8 mouse cellular contexts compared by ENCODE assay signal in genomic region chr1:182527921-182528858, GRCm38 (mm10). TPM values are rescaled to one million over a fixed set of nuclear protein-coding genes. Genes with fewer than 3 reads are reported as not detected.
DNase-seq lines count a peak whose midpoint lies in the region; ATAC-seq and TF ChIP-seq lines count a peak whose summit lies in the region.

No protein-coding gene starts in this region.

- H3K4me2 ChIP-seq in forebrain, embryonic 14.5 days (ENCODE audit: low read length) = peak overlapping the region; percentile 29; the same call in 1 of the 2 replicates
- H3K4me2 ChIP-seq in stomach, postnatal 0 days (replicated peaks; ENCODE audit: low read depth) = peak overlapping the region; percentile 41

- no peak overlapping the region for H3K27ac ChIP-seq in kidney, adult 2 months (ENCODE audit: insufficient read depth, low read depth, low read length)
- no peak overlapping the region for H3K27ac ChIP-seq in forebrain, embryonic 14.5 days (ENCODE audit: low read depth, low read length)
- peak overlapping the region; percentile 38 for H3K27ac ChIP-seq in midbrain, embryonic 10.5 days (replicated peaks)
- H3K27ac ChIP-seq in stomach, postnatal 0 days (replicated peaks) = peak overlapping the region; percentile 94

- TF ChIP-seq CTCF in kidney, adult 2 months (conservative IDR thresholded peaks at IDR 0.05; ENCODE audit: insufficient read depth, insufficient read length, low read depth, low read length) = no peak
- TF ChIP-seq CTCF in stomach, postnatal 0 days (IDR thresholded peaks at IDR 0.05; ENCODE audit: low read depth) = peak; percentile 44

- H3K9ac ChIP-seq in forebrain, embryonic 14.5 days (ENCODE audit: low read length) = 0 out of 2 replicates have a peak overlapping the region, but pooled peaks have one; percentile 18
- H3K9ac ChIP-seq in stomach, postnatal 0 days (ENCODE audit: low read length) = peak overlapping the region; percentile 31; the same call in 1 of the 2 replicates

- H3K36me3 ChIP-seq in kidney, adult 2 months (ENCODE audit: control insufficient read depth, insufficient read depth, low read length) = no peaks in the 10 kb centered on the region
- H3K36me3 ChIP-seq in forebrain, embryonic 14.5 days (ENCODE audit: control insufficient read depth, insufficient read depth, low read length) = no peaks in the 10 kb centered on the region
- H3K36me3 ChIP-seq in midbrain, embryonic 10.5 days = no peaks in the 10 kb centered on the region
- H3K36me3 ChIP-seq in stomach, postnatal 0 days (ENCODE audit: control insufficient read depth, insufficient read depth, low read length) = no peaks in the 10 kb centered on the region

- no peak for TF ChIP-seq EP300 in stomach, postnatal 0 days (optimal IDR thresholded peaks at IDR 0.05)

- TF ChIP-seq POLR2A in kidney, adult 2 months (IDR thresholded peaks at IDR 0.05; ENCODE audit: low read depth, low read length) = no peak

- no peaks in the 10 kb centered on the region for H3K9me3 ChIP-seq in forebrain, embryonic 14.5 days (replicated peaks; ENCODE audit: control insufficient read depth, low read length)
- H3K9me3 ChIP-seq in midbrain, embryonic 10.5 days (replicated peaks) = 0 out of 2 replicates have a peak, but pooled peaks cover 3% of the 10 kb centered on the region
- 0 out of 2 replicates have a peak, but pooled peaks cover 2% of the 10 kb centered on the region for H3K9me3 ChIP-seq in stomach, postnatal 0 days (ENCODE audit: control insufficient read depth, low read length)

- peak; percentile 46 for DNase-seq in kidney, adult 2 months
- DNase-seq in kidney, postnatal 10 days = no peak
- DNase-seq in T-cell, adult 2 months (ENCODE audit: low spot score) = peak; percentile 45
- DNase-seq in forebrain, embryonic 14.5 days (ENCODE audit: low spot score) = no peak
- peak; percentile 34 for DNase-seq in midbrain, embryonic 10.5 days (ENCODE audit: low spot score)
- DNase-seq in stomach, postnatal 0 days (ENCODE audit: low spot score) = peak; percentile 83
- DNase-seq in frontal cortex, postnatal 14 days (ENCODE audit: low spot score in 2 of 2) = no peak

- no peaks in the 10 kb centered on the region for H3K27me3 ChIP-seq in kidney, adult 2 months (replicated peaks; ENCODE audit: control insufficient read depth, insufficient read depth, low read length)
- H3K27me3 ChIP-seq in forebrain, embryonic 14.5 days (replicated peaks; ENCODE audit: control insufficient read depth, insufficient read depth, low read length) = no peaks in the 10 kb centered on the region
- peaks cover 38% of the 10 kb centered on the region for H3K27me3 ChIP-seq in midbrain, embryonic 10.5 days (ENCODE audit: low read depth, poor library complexity, severe bottlenecking)
- no peaks in the 10 kb centered on the region for H3K27me3 ChIP-seq in stomach, postnatal 0 days (ENCODE audit: control insufficient read depth, insufficient read depth, low read length)

- 0 out of 2 replicates have a peak, but pooled peaks have one; percentile 23 for ATAC-seq in forebrain, embryonic 14.5 days
- ATAC-seq in inflammation-experienced regulatory T-cells, adult 6 months = peak; percentile 87
- ATAC-seq in stomach, postnatal 0 days (ENCODE audit: low FRiP score, low TSS enrichment) = peak; percentile 96

- no peaks in the 10 kb centered on the region for H3K4me1 ChIP-seq in kidney, adult 2 months (ENCODE audit: control insufficient read depth, insufficient read depth, low read length)
- peaks cover 3% of the 10 kb centered on the region; the same call in 1 of the 2 replicates for H3K4me1 ChIP-seq in forebrain, embryonic 14.5 days (ENCODE audit: control insufficient read depth, insufficient read depth, low read length)
- peaks cover 18% of the 10 kb centered on the region for H3K4me1 ChIP-seq in midbrain, embryonic 10.5 days
- peaks cover 8% of the 10 kb centered on the region for H3K4me1 ChIP-seq in stomach, postnatal 0 days (replicated peaks; ENCODE audit: control insufficient read depth, insufficient read depth)

- 21% methylated on average over 19 of the region's 19 CpGs for WGBS in kidney, adult 2 months
- WGBS in forebrain, embryonic 14.5 days = 4% methylated on average over 19 of the region's 19 CpGs
- WGBS in midbrain, embryonic 10.5 days = 5% methylated on average over 19 of the region's 19 CpGs
- 13% methylated on average over 19 of the region's 19 CpGs for WGBS in stomach, postnatal 0 days

- H3K4me3 ChIP-seq in kidney, adult 2 months (ENCODE audit: insufficient read depth, low read depth, low read length) = no peak overlapping the region
- H3K4me3 ChIP-seq in forebrain, embryonic 14.5 days (ENCODE audit: low read depth, low read length) = no peak overlapping the region
- peak overlapping the region; percentile 24 for H3K4me3 ChIP-seq in midbrain, embryonic 10.5 days
- H3K4me3 ChIP-seq in stomach, postnatal 0 days (ENCODE audit: low read depth, low read length) = no peak overlapping the region

RNA-seq across cellular contexts. Expression of gene Capn2, which starts 10.8 kb away (rescaled TPM):
- 31.7 and 33.0 TPM in 2 replicates for polyA plus RNA-seq in kidney, adult 2 months (2012; rRNA removed)
- 39.6 and 53.5 TPM in 2 replicates for polyA plus RNA-seq in forebrain, embryonic 14.5 days (2014; fragmentation: Nextera tagmentation; extraction: Ambion mirVana)
- polyA plus RNA-seq in inflammation-experienced regulatory T-cells, adult 6 months (2017; shearing (Covaris generic)) = 10 to 100 TPM; 24.1 to 68.6 (median 38.1) TPM
- 83.2 and 93.6 TPM in 2 replicates for polyA plus RNA-seq in midbrain, embryonic 10.5 days (2016; fragmentation: Nextera tagmentation; extraction: Ambion mirVana)
- 54.4 and 55.6 TPM in 2 replicates for polyA plus RNA-seq in stomach, postnatal 0 days (2015; fragmentation: Nextera tagmentation; extraction: Ambion mirVana)

RNA-seq across cellular contexts. Expression of gene Capn8, which starts 36.6 kb away (rescaled TPM):
- 0.03 TPM in 1 of 2 replicates, not detected in the other for polyA plus RNA-seq in kidney, adult 2 months (2012; rRNA removed)
- polyA plus RNA-seq in forebrain, embryonic 14.5 days (2014; fragmentation: Nextera tagmentation; extraction: Ambion mirVana) = 0.06 TPM in 1 of 2 replicates, not detected in the other
- polyA plus RNA-seq in inflammation-experienced regulatory T-cells, adult 6 months (2017; shearing (Covaris generic)) = not detected
- polyA plus RNA-seq in midbrain, embryonic 10.5 days (2016; fragmentation: Nextera tagmentation; extraction: Ambion mirVana) = 0.05 and 0.09 TPM in 2 replicates
- polyA plus RNA-seq in stomach, postnatal 0 days (2015; fragmentation: Nextera tagmentation; extraction: Ambion mirVana) = 10.1 and 12.8 TPM in 2 replicates

Comparison
In these comparisons a context has a peak if more than half of its experiments do, and no peak if none do; other contexts are left out.
1. DNase-seq: peak in kidney, adult 2 months (single experiment), T-cell, adult 2 months (single experiment), midbrain, embryonic 10.5 days (single experiment) and stomach, postnatal 0 days (single experiment); none in kidney, postnatal 10 days (single experiment), forebrain, embryonic 14.5 days (single experiment) and frontal cortex, postnatal 14 days (0 of 2).
2. H3K27ac ChIP-seq: peak in midbrain, embryonic 10.5 days (single experiment) and stomach, postnatal 0 days (single experiment); none in kidney, adult 2 months (single experiment) and forebrain, embryonic 14.5 days (single experiment).
3. ATAC-seq: peak in every context shown above with its lines; median percentile 96 in stomach, postnatal 0 days; 87 in inflammation-experienced regulatory T-cells, adult 6 months; 23 in forebrain, embryonic 14.5 days.
4. RNA of gene Capn8, which starts 36.6 kb away (polyA plus RNA-seq): 10.1 to 12.8 TPM in stomach, postnatal 0 days; 0.05 to 0.09 TPM in midbrain, embryonic 10.5 days, 0.06 TPM in forebrain, embryonic 14.5 days, 0.03 TPM in kidney, adult 2 months and not detected in inflammation-experienced regulatory T-cells, adult 6 months; every median in the first group is over 10 times any median in the second.